Mouse (Mus musculus): ENCODE data around the gene Tmem9b.
A peak's percentile ranks its signal among the peaks of the same experiment; 100 is the strongest.

The Tmem9b gene

GRCm38 (mm10) chr7:109752008-109752925 lies at the start of gene Tmem9b:
Tmem9b (minus strand) TSS chr7:109752875.
- peak; percentile 85 for DNase-seq

- DNase-seq = no peak
These were observed 48.0 kb upstream of the Tmem9b start for GRCm38 (mm10) chr7:109800626-109801025.

GRCm38 (mm10) chr7:109799168-109799567 lies 46.5 kb upstream of the Tmem9b start:
- no peak for DNase-seq

- DNase-seq = no peak
These were observed 42.9 kb upstream of the Tmem9b start for GRCm38 (mm10) chr7:109795564-109795963.

- no peak for DNase-seq
These were observed 41.9 kb upstream of the Tmem9b start for GRCm38 (mm10) chr7:109794556-109794955.

GRCm38 (mm10) chr7:109792759-109793158 lies 40.1 kb upstream of the Tmem9b start:
- DNase-seq = peak; percentile 47

- no peak for DNase-seq
These were observed 38.1 kb upstream of the Tmem9b start for GRCm38 (mm10) chr7:109790818-109791217.

GRCm38 (mm10) chr7:109787860-109788259 lies 35.2 kb upstream of the Tmem9b start:
- DNase-seq = no peak

GRCm38 (mm10) chr7:109783281-109783680 lies 30.6 kb upstream of the Tmem9b start:
- DNase-seq = no peak

GRCm38 (mm10) chr7:109781470-109782203 lies 29.0 kb upstream of the Tmem9b start, which contains the start of gene Nrip3:
Nrip3 (minus strand) TSS chr7:109782025.
- peak; percentile 67 for DNase-seq

GRCm38 (mm10) chr7:109781087-109781469 lies 28.4 kb upstream of the Tmem9b start:
- DNase-seq = no peak

- DNase-seq = no peak
These were observed 19.6 kb upstream of the Tmem9b start for GRCm38 (mm10) chr7:109772251-109772650.

GRCm38 (mm10) chr7:109768699-109769383 lies 16.2 kb upstream of the Tmem9b start:
- no peak for DNase-seq

- no peak for DNase-seq
These were observed 15.1 kb upstream of the Tmem9b start for GRCm38 (mm10) chr7:109767575-109768350.

GRCm38 (mm10) chr7:109764009-109764408 lies 11.3 kb upstream of the Tmem9b start:
- no peak for DNase-seq

GRCm38 (mm10) chr7:109756291-109756690 lies 3.6 kb upstream of the Tmem9b start:
- no peak for DNase-seq

- DNase-seq = no peak
These were observed 1.4 kb upstream of the Tmem9b start for GRCm38 (mm10) chr7:109754034-109754433.

GRCm38 (mm10) chr7:109751427-109752007 lies 1.2 kb downstream of the Tmem9b start:
- DNase-seq = no peak

GRCm38 (mm10) chr7:109747747-109748146 lies 4.9 kb downstream of the Tmem9b start:
- DNase-seq = no peak

GRCm38 (mm10) chr7:109741703-109742102 lies 11.0 kb downstream of the Tmem9b start:
- no peak for DNase-seq

GRCm38 (mm10) chr7:109741060-109741459 lies 11.6 kb downstream of the Tmem9b start:
- DNase-seq = no peak

- DNase-seq = no peak
These were observed 12.8 kb downstream of the Tmem9b start for GRCm38 (mm10) chr7:109739822-109740370.
